Mouse (Mus musculus) cerebellum, adult 11 months (tissue): ENCODE data around the gene Itgav.
"Not testable (repeated sequence)": the region's sequence is repeated elsewhere in the genome, so short reads cannot be mapped to it uniquely, and the experiment has no call there.

Source experiments
- DNase-seq: peaks from one replicate; pipeline ENCODE4 v3.0.0; 2022

Itgav gene

GRCm38 (mm10) chr2:83713281-83713680, 10.9 kb upstream of the Itgav start:
- not testable (repeated sequence) for DNase-seq

- no peak for DNase-seq
Observed at GRCm38 (mm10) chr2:83713946-83714345, 10.3 kb upstream of the Itgav start.

GRCm38 (mm10) chr2:83714783-83715182, 9.4 kb upstream of the Itgav start:
- peak; percentile 8 for DNase-seq

- no peak for DNase-seq
Observed at GRCm38 (mm10) chr2:83718341-83718740, 5.9 kb upstream of the Itgav start.

GRCm38 (mm10) chr2:83721635-83722034, 2.6 kb upstream of the Itgav start:
- no peak for DNase-seq

- DNase-seq = no peak
Observed at GRCm38 (mm10) chr2:83722936-83723335, 1.3 kb upstream of the Itgav start.

GRCm38 (mm10) chr2:83723346-83723745, 851 bp upstream of the Itgav start:
- no peak for DNase-seq

GRCm38 (mm10) chr2:83724827-83725730, 882 bp downstream of the Itgav start:
- DNase-seq = peak; percentile 41

GRCm38 (mm10) chr2:83725796-83726195, 1.6 kb downstream of the Itgav start:
- no peak for DNase-seq

GRCm38 (mm10) chr2:83728238-83728682, 4.1 kb downstream of the Itgav start:
- DNase-seq = no peak

- DNase-seq = no peak
Observed at GRCm38 (mm10) chr2:83729339-83729738, 5.1 kb downstream of the Itgav start.

GRCm38 (mm10) chr2:83732896-83733295, 8.7 kb downstream of the Itgav start:
- no peak for DNase-seq

GRCm38 (mm10) chr2:83733981-83734393, 9.8 kb downstream of the Itgav start:
- no peak for DNase-seq

- DNase-seq = no peak
Observed at GRCm38 (mm10) chr2:83735276-83735675, 11.1 kb downstream of the Itgav start.

GRCm38 (mm10) chr2:83736836-83737235, 12.6 kb downstream of the Itgav start:
- DNase-seq = no peak

- no peak for DNase-seq
Observed at GRCm38 (mm10) chr2:83738586-83739251, 14.5 kb downstream of the Itgav start.

GRCm38 (mm10) chr2:83739461-83740124, 15.4 kb downstream of the Itgav start:
- no peak for DNase-seq

GRCm38 (mm10) chr2:83740601-83741031, 16.4 kb downstream of the Itgav start:
- DNase-seq = no peak

GRCm38 (mm10) chr2:83742210-83742609, 18.0 kb downstream of the Itgav start:
- no peak for DNase-seq

GRCm38 (mm10) chr2:83742836-83743235, 18.6 kb downstream of the Itgav start:
- no peak for DNase-seq

GRCm38 (mm10) chr2:83744276-83744952, 20.2 kb downstream of the Itgav start:
- no peak for DNase-seq

- no peak for DNase-seq
Observed at GRCm38 (mm10) chr2:83745257-83745656, 21.1 kb downstream of the Itgav start.
